8 mouse cellular contexts compared by ENCODE assay signal in genomic region chr17:45523263-45523662, GRCm38 (mm10). TPM values are rescaled to one million over a fixed set of nuclear protein-coding genes. Genes with fewer than 3 reads are reported as not detected.
DNase-seq lines count a peak whose midpoint lies in the region; ATAC-seq and TF ChIP-seq lines count a peak whose summit lies in the region.

TSS of gene Tcte1 (plus strand) at chr17:45523434.

- H3K4me2 ChIP-seq in heart, embryonic 14.5 days (ENCODE audit: low read length): peak within 1 kb of the TSS; percentile 86
- peak within 1 kb of the TSS; percentile 65 for H3K4me2 ChIP-seq in embryonic facial prominence, embryonic 11.5 days (ENCODE audit: low read depth, low read length)
- H3K4me2 ChIP-seq in limb, embryonic 12.5 days: peak within 1 kb of the TSS; percentile 78
- H3K4me2 ChIP-seq in midbrain, postnatal 0 days (ENCODE audit: low read depth, low read length, poor library complexity, severe bottlenecking): peak within 1 kb of the TSS; percentile 69

- peak within 1 kb of the TSS; percentile 45 to 48 for H3K4me3 ChIP-seq in heart, embryonic 14.5 days (ENCODE audit: control insufficient read depth in 1 of 2, insufficient read depth in 1 of 2, low read depth in 1 of 2, low read length in 2 of 2)
- peak within 1 kb of the TSS; percentile 35 for H3K4me3 ChIP-seq in embryonic facial prominence, embryonic 11.5 days (ENCODE audit: low read depth, low read length)
- peak within 1 kb of the TSS; percentile 40 for H3K4me3 ChIP-seq in limb, embryonic 12.5 days (replicated peaks)
- H3K4me3 ChIP-seq in midbrain, postnatal 0 days (ENCODE audit: low read depth, low read length): peak within 1 kb of the TSS; percentile 36
- no peak within 1 kb of the TSS; the same call in 1 of the 2 replicates for H3K4me3 ChIP-seq in layer of hippocampus, adult 2 months
- H3K4me3 ChIP-seq in kidney, adult 2 months (ENCODE audit: insufficient read depth, low read depth, low read length): no peak within 1 kb of the TSS

- H3K27me3 ChIP-seq in heart, embryonic 14.5 days (ENCODE audit: control insufficient read depth, insufficient read depth, low read length): peaks cover 18% of the 10 kb centered on the region
- H3K27me3 ChIP-seq in embryonic facial prominence, embryonic 11.5 days (ENCODE audit: control insufficient read depth, insufficient read depth, low read length): no peaks in the 10 kb centered on the region
- H3K27me3 ChIP-seq in limb, embryonic 12.5 days: peaks cover 37% of the 10 kb centered on the region
- H3K27me3 ChIP-seq in midbrain, postnatal 0 days (ENCODE audit: insufficient read depth, low read length): peaks cover 8% of the 10 kb centered on the region; the same call in 1 of the 2 replicates
- no peaks in the 10 kb centered on the region for H3K27me3 ChIP-seq in kidney, adult 2 months (replicated peaks; ENCODE audit: control insufficient read depth, insufficient read depth, low read length)

- under 1% methylated on average over 21 of the region's 21 CpGs for WGBS in heart, embryonic 14.5 days
- 0% methylated on average over 21 of the region's 21 CpGs for WGBS in embryonic facial prominence, embryonic 11.5 days
- under 1% methylated on average over 21 of the region's 21 CpGs for WGBS in limb, embryonic 12.5 days
- whole genome bisulfite sequencing in midbrain, postnatal 0 days: under 1% methylated on average over 20 of the region's 21 CpGs
- 5% methylated on average over 21 of the region's 21 CpGs for WGBS in kidney, adult 2 months

- peaks cover 21% of the 10 kb centered on the region for H3K36me3 ChIP-seq in heart, embryonic 14.5 days (ENCODE audit: control insufficient read depth, insufficient read depth, low read length)
- no peaks in the 10 kb centered on the region for H3K36me3 ChIP-seq in embryonic facial prominence, embryonic 11.5 days (replicated peaks; ENCODE audit: control insufficient read depth, insufficient read depth, low read depth, low read length)
- H3K36me3 ChIP-seq in limb, embryonic 12.5 days: peaks cover 27% of the 10 kb centered on the region
- H3K36me3 ChIP-seq in midbrain, postnatal 0 days (ENCODE audit: insufficient read depth, low read length): peaks cover 10% of the 10 kb centered on the region
- H3K36me3 ChIP-seq in kidney, adult 2 months (ENCODE audit: control insufficient read depth, insufficient read depth, low read length): no peaks in the 10 kb centered on the region

- no peak within 1 kb of the TSS for H3K27ac ChIP-seq in heart, embryonic 14.5 days (replicated peaks in 1 of 2; ENCODE audit: control insufficient read depth in 1 of 2, insufficient read depth in 1 of 2, low read depth in 2 of 2, low read length in 2 of 2)
- H3K27ac ChIP-seq in embryonic facial prominence, embryonic 11.5 days (replicated peaks; ENCODE audit: low read depth, low read length): no peak within 1 kb of the TSS
- no peak within 1 kb of the TSS for H3K27ac ChIP-seq in limb, embryonic 12.5 days
- H3K27ac ChIP-seq in midbrain, postnatal 0 days (ENCODE audit: low read depth, low read length): peak within 1 kb of the TSS; percentile 32; the same call in 1 of the 2 replicates
- H3K27ac ChIP-seq in layer of hippocampus, adult 2 months: no peak within 1 kb of the TSS
- H3K27ac ChIP-seq in kidney, adult 2 months (ENCODE audit: insufficient read depth, low read depth, low read length): no peak within 1 kb of the TSS

- H3K9ac ChIP-seq in heart, embryonic 14.5 days (ENCODE audit: low read length): peak within 1 kb of the TSS; percentile 71
- peak within 1 kb of the TSS; percentile 59 for H3K9ac ChIP-seq in embryonic facial prominence, embryonic 11.5 days (replicated peaks; ENCODE audit: low read length)
- H3K9ac ChIP-seq in limb, embryonic 12.5 days (replicated peaks): peak within 1 kb of the TSS; percentile 60
- peak within 1 kb of the TSS; percentile 57 for H3K9ac ChIP-seq in midbrain, postnatal 0 days (replicated peaks; ENCODE audit: low read length, poor library complexity, severe bottlenecking)

- no peaks in the 10 kb centered on the region for H3K9me3 ChIP-seq in heart, embryonic 14.5 days (ENCODE audit: control insufficient read depth, low read length)
- no peaks in the 10 kb centered on the region for H3K9me3 ChIP-seq in embryonic facial prominence, embryonic 11.5 days (replicated peaks; ENCODE audit: control insufficient read depth, low read length)
- H3K9me3 ChIP-seq in limb, embryonic 12.5 days: no peaks in the 10 kb centered on the region
- no peaks in the 10 kb centered on the region for H3K9me3 ChIP-seq in midbrain, postnatal 0 days (ENCODE audit: low read length)

- DNase-seq in heart, adult 9 months (ENCODE audit: low spot score in 2 of 2): no peak
- DNase-seq in embryonic facial prominence, embryonic 11.5 days (ENCODE audit: low spot score): peak; percentile 90
- DNase-seq in midbrain, postnatal 0 days (ENCODE audit: low spot score): peak; percentile 74
- no peak for DNase-seq in layer of hippocampus, adult 9-10 months (ENCODE audit: low spot score)
- DNase-seq in layer of hippocampus, adult 2 months (ENCODE audit: low spot score in 2 of 2): no peak
- DNase-seq in kidney, adult 2 months: no peak

- no peak for ATAC-seq in heart, embryonic 14.5 days (ENCODE audit: insufficient number of reproducible peaks, insufficient read depth, low FRiP score, low read depth)
- peak; percentile 76 for ATAC-seq in embryonic facial prominence, embryonic 11.5 days (replicated peaks; ENCODE audit: insufficient number of reproducible peaks, low FRiP score, low TSS enrichment, low read depth)
- peak; percentile 44; the same call in 1 of the 2 replicates for ATAC-seq in limb, embryonic 12.5 days (ENCODE audit: insufficient number of reproducible peaks, insufficient read depth, low FRiP score, low TSS enrichment, low read depth)
- ATAC-seq in midbrain, postnatal 0 days (ENCODE audit: low FRiP score): peak; percentile 42; the same call in 1 of the 2 replicates

- H3K4me1 ChIP-seq in heart, embryonic 14.5 days (ENCODE audit: control insufficient read depth in 2 of 2, insufficient read depth in 2 of 2, low read length in 2 of 2): peaks cover 18 to 31% of the 10 kb centered on the region in 2 experiments
- no peaks in the 10 kb centered on the region; the same call in 1 of the 2 replicates for H3K4me1 ChIP-seq in embryonic facial prominence, embryonic 11.5 days (ENCODE audit: control insufficient read depth, insufficient read depth, low read length)
- peaks cover 11% of the 10 kb centered on the region for H3K4me1 ChIP-seq in limb, embryonic 12.5 days (replicated peaks)
- peaks cover 5% of the 10 kb centered on the region; the same call in 1 of the 2 replicates for H3K4me1 ChIP-seq in midbrain, postnatal 0 days (ENCODE audit: insufficient read depth, low read length)
- H3K4me1 ChIP-seq in kidney, adult 2 months (ENCODE audit: control insufficient read depth, insufficient read depth, low read length): no peaks in the 10 kb centered on the region

- TF ChIP-seq POLR2A in kidney, adult 2 months (IDR thresholded peaks at IDR 0.05; ENCODE audit: low read depth, low read length): no peak

- no peak; the same call in 1 of the 2 replicates for TF ChIP-seq CTCF in midbrain, postnatal 0 days (IDR thresholded peaks at IDR 0.05)
- no peak for TF ChIP-seq CTCF in layer of hippocampus, adult 2 months (conservative IDR thresholded peaks at IDR 0.05)
- no peak for TF ChIP-seq CTCF in kidney, adult 2 months (conservative IDR thresholded peaks at IDR 0.05; ENCODE audit: insufficient read depth, insufficient read length, low read depth, low read length)

RNA-seq across cellular contexts. Expression of gene Tcte1, which starts in this region (rescaled TPM):
- polyA plus RNA-seq in heart, embryonic 14.5 days (2014; fragmentation: Nextera tagmentation; extraction: Ambion mirVana): 0.28 and 0.39 TPM in 2 replicates
- polyA plus RNA-seq in embryonic facial prominence, embryonic 11.5 days (2014; fragmentation: Nextera tagmentation; extraction: Ambion mirVana): 1.5 and 2.3 TPM in 2 replicates
- polyA plus RNA-seq in limb, embryonic 12.5 days (2016; fragmentation: Nextera tagmentation; extraction: Ambion mirVana): 0.91 and 1.3 TPM in 2 replicates
- total RNA-seq in midbrain, postnatal 0 days (2014; rRNA removed): 0.99 and 1.2 TPM in 2 replicates
- polyA plus RNA-seq in midbrain, postnatal 0 days (2015; fragmentation: Nextera tagmentation; extraction: Ambion mirVana): 4.2 and 4.6 TPM in 2 replicates
- total RNA-seq in layer of hippocampus, adult 2 months (2021): 1 to 10 TPM in 1 of 2 experiments, under 1 TPM in 1; 0.56 to 1.0 TPM
- polyA plus RNA-seq in kidney, adult 2 months (2012; rRNA removed): 0.08 and 0.09 TPM in 2 replicates

Comparison
In these comparisons a context has a peak if more than half of its experiments do, and no peak if none do; other contexts are left out.
1. H3K4me3 ChIP-seq: peak in heart, embryonic 14.5 days (2 of 2), embryonic facial prominence, embryonic 11.5 days (single experiment), limb, embryonic 12.5 days (single experiment) and midbrain, postnatal 0 days (single experiment); none in layer of hippocampus, adult 2 months (single experiment) and kidney, adult 2 months (single experiment).
2. DNase-seq: peak in embryonic facial prominence, embryonic 11.5 days (single experiment) and midbrain, postnatal 0 days (single experiment); none in heart, adult 9 months (0 of 2), layer of hippocampus, adult 9-10 months (single experiment), layer of hippocampus, adult 2 months (0 of 2) and kidney, adult 2 months (single experiment).
3. Peak in every context shown above with its lines, with median percentiles within 50 percentile points of each other: H3K4me2 ChIP-seq and H3K9ac ChIP-seq.